In the genomic region with DNA sequence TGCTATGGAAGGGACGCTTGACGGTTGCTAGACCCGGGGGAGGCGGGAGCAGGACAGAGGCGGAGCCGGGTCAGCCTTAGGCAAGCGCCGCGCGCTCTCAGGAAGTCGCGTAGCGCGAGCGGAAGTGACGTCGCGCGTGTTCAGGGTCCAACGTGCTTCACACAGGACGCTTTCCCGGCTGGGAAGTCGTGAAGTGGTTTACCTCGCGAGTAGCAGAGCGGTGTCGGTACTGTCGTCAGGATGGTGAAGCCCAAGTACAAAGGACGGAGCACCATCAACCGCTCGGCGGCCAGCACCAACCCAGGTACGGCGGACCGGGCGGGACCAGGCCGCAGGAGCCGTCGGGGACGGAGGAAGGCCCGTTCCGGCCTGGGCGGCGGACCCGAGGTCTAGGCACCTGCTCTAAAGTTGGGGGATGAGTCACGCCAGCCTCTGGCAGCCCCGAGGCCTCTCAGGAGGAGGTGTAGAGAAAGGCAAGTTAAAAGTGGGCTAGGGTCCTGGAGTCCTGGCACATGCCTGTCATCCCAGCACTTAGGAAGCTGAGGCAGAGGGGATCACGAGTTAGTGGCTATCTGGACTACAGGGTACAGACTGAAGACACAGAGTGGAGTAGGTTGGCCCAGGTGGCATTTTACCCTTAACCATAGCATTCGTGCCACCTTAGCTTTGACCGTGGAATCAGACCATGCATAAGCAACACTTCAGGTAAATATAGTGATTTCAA, we compare ENCODE assay signal across 8 mouse cellular contexts. TPM values are rescaled to one million over a fixed set of nuclear protein-coding genes. Genes with fewer than 3 reads are reported as not detected.
DNase-seq lines count a peak whose midpoint lies in the region; ATAC-seq lines count a peak whose summit lies in the region.

No protein-coding gene starts in this region.

- H3K27me3 ChIP-seq in intestine, embryonic 14.5 days (replicated peaks; ENCODE audit: control insufficient read depth, insufficient read depth, low read length): no peaks in the 10 kb centered on the region

- peak overlapping the region; percentile 64 for H3K4me3 ChIP-seq in intestine, embryonic 14.5 days (ENCODE audit: low read depth, low read length)

- intact Hi-C loops in left cerebral cortex, postnatal 14 days (cut with DNase I): no loop called here

- H3K4me1 ChIP-seq in intestine, embryonic 14.5 days (replicated peaks; ENCODE audit: control insufficient read depth, insufficient read depth, low read length): no peaks in the 10 kb centered on the region

- H3K36me3 ChIP-seq in intestine, embryonic 14.5 days (ENCODE audit: control insufficient read depth, insufficient read depth, low read length): peaks cover 14% of the 10 kb centered on the region

- H3K9me3 ChIP-seq in intestine, embryonic 14.5 days (ENCODE audit: control insufficient read depth, low read length): no peaks in the 10 kb centered on the region

- peak overlapping the region; percentile 67 for H3K4me2 ChIP-seq in intestine, embryonic 14.5 days (ENCODE audit: low read length)

- H3K9ac ChIP-seq in intestine, embryonic 14.5 days (ENCODE audit: low read length): peak overlapping the region; percentile 79

- peak; percentile 96 for ATAC-seq in intestine, embryonic 14.5 days (replicated peaks; ENCODE audit: low FRiP score, low TSS enrichment, low read depth)

- 0 out of 2 replicates have a peak overlapping the region, but pooled peaks have one; percentile 28 for H3K27ac ChIP-seq in intestine, embryonic 14.5 days (ENCODE audit: low read depth)

- peak; percentile 95 to 97 for DNase-seq in adrenal gland, adult (ENCODE audit: inconsistent age in 2 of 2, low spot score in 1 of 2)
- peak; percentile 99 for DNase-seq in embryo, embryonic 10.5 days (ENCODE audit: low spot score)
- DNase-seq in gastrocnemius, postnatal 25 days: peak; percentile 89
- DNase-seq in intestine, embryonic 14.5 days (ENCODE audit: low spot score): peak; percentile 96
- DNase-seq in left cerebral cortex, postnatal 14 days (ENCODE audit: low spot score in 2 of 2): peak; percentile 91 to 93
- peak; percentile 97 for DNase-seq in mesoderm, embryonic 11.5 days (ENCODE audit: low read depth, low spot score)
- DNase-seq in right cerebral cortex, postnatal 36 days (ENCODE audit: low spot score in 2 of 2): peak; percentile 88 to 93
- DNase-seq in yolk sac, embryonic 10.5 days (ENCODE audit: low spot score): peak; percentile 89

- WGBS in intestine, embryonic 14.5 days: under 1% methylated on average over 50 of the region's 50 CpGs

RNA-seq across cellular contexts. Expression of a gene that starts 13.7 kb away (rescaled TPM):
- total RNA-seq in gastrocnemius, postnatal 25 days (2021): 10 to 100 TPM; 25.0 to 25.7 TPM
- polyA plus RNA-seq in intestine, embryonic 14.5 days (2014; fragmentation: Nextera tagmentation; extraction: Ambion mirVana): 76.2 and 96.4 TPM in 2 replicates
- total RNA-seq in left cerebral cortex, postnatal 14 days (2021): 10 to 100 TPM; 68.8 to 70.7 TPM

RNA-seq across cellular contexts. Expression of a gene that starts 35.5 kb away (rescaled TPM):
- not detected for total RNA-seq in gastrocnemius, postnatal 25 days (2021)
- polyA plus RNA-seq in intestine, embryonic 14.5 days (2014; fragmentation: Nextera tagmentation; extraction: Ambion mirVana): 0.14 TPM in 1 of 2 replicates, not detected in the other
- under 1 TPM in 1 of 2 experiments, not detected in 1; 0.15 TPM for total RNA-seq in left cerebral cortex, postnatal 14 days (2021)

RNA-seq across cellular contexts. Expression of a gene that starts 36.4 kb away (rescaled TPM):
- 1 to 10 TPM; 4.6 to 4.7 TPM for total RNA-seq in gastrocnemius, postnatal 25 days (2021)
- polyA plus RNA-seq in intestine, embryonic 14.5 days (2014; fragmentation: Nextera tagmentation; extraction: Ambion mirVana): 28.8 and 30.4 TPM in 2 replicates
- 10 to 100 TPM; 10.9 to 12.5 TPM for total RNA-seq in left cerebral cortex, postnatal 14 days (2021)

RNA-seq across cellular contexts. Expression of a gene that starts 43.8 kb away (rescaled TPM):
- total RNA-seq in gastrocnemius, postnatal 25 days (2021): under 1 TPM; 0.41 to 0.72 TPM
- polyA plus RNA-seq in intestine, embryonic 14.5 days (2014; fragmentation: Nextera tagmentation; extraction: Ambion mirVana): 13.9 and 14.6 TPM in 2 replicates
- 1 to 10 TPM; 4.4 to 4.8 TPM for total RNA-seq in left cerebral cortex, postnatal 14 days (2021)

RNA-seq across cellular contexts. Expression of a gene that starts 54.9 kb away (rescaled TPM):
- total RNA-seq in gastrocnemius, postnatal 25 days (2021): 10 to 100 TPM; 10.7 to 12.9 TPM
- 60.2 and 63.0 TPM in 2 replicates for polyA plus RNA-seq in intestine, embryonic 14.5 days (2014; fragmentation: Nextera tagmentation; extraction: Ambion mirVana)
- 100 to 1,000 TPM; 125 to 144 TPM for total RNA-seq in left cerebral cortex, postnatal 14 days (2021)

Comparison
In these comparisons a context has a peak if more than half of its experiments do, and no peak if none do; other contexts are left out.
1. Peak in every context shown above with its lines: DNase-seq, ATAC-seq, H3K4me3 ChIP-seq and H3K27ac ChIP-seq.